Mouse (Mus musculus): ENCODE measurements around the gene Apc2. TPM values are rescaled to one million over a fixed set of nuclear protein-coding genes. Genes with fewer than 3 reads are reported as not detected.
"Not testable (repeated sequence)": the region's sequence is repeated elsewhere in the genome, so short reads cannot be mapped to it uniquely, and the experiment has no call there.

Gene Apc2
- 3.8 and 4.1 TPM in 2 replicates for polyA plus RNA-seq (2012; rRNA removed)

DNA sequence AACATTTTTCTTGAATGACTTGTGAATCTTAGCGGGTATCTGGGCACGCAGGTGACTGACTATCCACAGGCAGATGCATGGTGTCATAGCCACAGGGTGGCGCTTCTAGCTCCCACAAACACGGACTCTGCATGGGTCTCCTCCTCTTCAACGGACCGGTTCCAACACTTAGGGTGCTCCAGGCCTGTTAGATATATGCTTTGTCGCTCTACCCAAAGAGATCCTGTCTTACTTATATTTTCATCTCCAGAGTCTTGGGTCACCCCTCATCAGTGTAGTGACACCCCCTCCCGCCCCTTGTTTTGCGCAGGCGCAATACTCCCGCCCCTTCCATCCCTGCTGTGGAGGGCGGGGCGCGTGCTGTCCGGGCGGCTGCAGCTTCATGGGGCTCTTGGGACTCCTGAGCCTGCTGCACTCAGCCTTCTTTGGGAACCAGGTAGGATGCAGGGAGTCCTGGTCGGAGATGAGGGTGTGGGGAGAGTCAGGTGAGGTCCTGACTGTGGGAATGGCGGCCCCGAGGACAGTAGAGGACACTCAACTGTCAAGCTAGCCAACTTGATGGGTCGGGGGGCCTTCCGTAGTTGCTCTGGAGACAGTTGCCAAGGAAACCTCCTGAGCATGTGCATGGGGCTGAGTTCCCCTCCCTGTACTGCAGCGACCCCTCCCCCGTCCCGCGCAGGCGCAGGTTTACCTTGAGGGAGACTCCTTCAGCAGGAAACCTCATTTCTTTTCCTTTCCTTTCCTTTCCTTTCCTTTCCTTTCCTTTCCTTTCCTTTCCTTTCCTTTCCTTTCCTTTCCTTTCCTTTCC, at the start of gene Apc2:
Apc2 (plus strand) TSS at position 360 of the 808 bp plus-strand sequence.
- H3K4me3 ChIP-seq (replicated peaks; ENCODE audit: extremely low read depth, low read depth, low read length): peak within 1 kb of the TSS; percentile 50
- H3K4me1 ChIP-seq (ENCODE audit: control insufficient read depth, insufficient read depth, low read length): peaks cover 3% of the 10 kb centered on the region; the same call in 1 of the 2 replicates
- no peak for TF ChIP-seq POLR2A (IDR thresholded peaks at IDR 0.05; ENCODE audit: borderline replicate concordance, extremely low read depth, low read depth, low read length)
- TF ChIP-seq CTCF (IDR thresholded peaks at IDR 0.05; ENCODE audit: insufficient read depth, low read length): peak; percentile 79
- peak; percentile 74 for DNase-seq
- 2% methylated on average over 26 of the region's 26 CpGs for WGBS

DNA sequence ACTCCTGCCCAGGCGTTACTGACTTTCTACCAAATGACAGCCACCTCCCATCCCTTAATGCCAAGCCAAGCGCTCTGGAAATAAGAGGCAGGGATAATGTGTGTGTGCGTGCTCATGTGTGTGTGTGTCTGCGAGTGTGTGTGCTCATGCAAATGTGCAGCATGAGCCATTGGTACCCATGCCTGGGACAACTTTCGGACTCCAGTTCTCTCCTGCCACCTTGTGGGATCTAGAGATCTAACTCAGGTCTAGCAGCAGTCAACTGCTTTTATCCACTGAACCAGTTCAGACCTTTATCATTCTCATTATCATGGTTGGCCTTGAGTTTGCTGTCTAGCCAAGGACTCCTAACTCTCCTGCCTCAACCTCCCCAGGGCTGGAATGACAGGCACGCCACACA, 47.9 kb upstream of the Apc2 start:
- Histone ChIP-seq H3K4me3 (replicated peaks; ENCODE audit: extremely low read depth, low read depth, low read length) (no peak overlapping the region), H3K4me1 (ENCODE audit: control insufficient read depth, insufficient read depth, low read length) (peaks cover 4% of the 10 kb centered on the region)
- DNase-seq: no peak
- TF ChIP-seq CTCF (IDR thresholded peaks at IDR 0.05; ENCODE audit: insufficient read depth, low read length) (peak; percentile 24; the same call in 1 of the 2 replicates), POLR2A (IDR thresholded peaks at IDR 0.05; ENCODE audit: borderline replicate concordance, extremely low read depth, low read depth, low read length) (no peak)
- WGBS: 56% methylated on average over 6 of the region's 6 CpGs

DNA sequence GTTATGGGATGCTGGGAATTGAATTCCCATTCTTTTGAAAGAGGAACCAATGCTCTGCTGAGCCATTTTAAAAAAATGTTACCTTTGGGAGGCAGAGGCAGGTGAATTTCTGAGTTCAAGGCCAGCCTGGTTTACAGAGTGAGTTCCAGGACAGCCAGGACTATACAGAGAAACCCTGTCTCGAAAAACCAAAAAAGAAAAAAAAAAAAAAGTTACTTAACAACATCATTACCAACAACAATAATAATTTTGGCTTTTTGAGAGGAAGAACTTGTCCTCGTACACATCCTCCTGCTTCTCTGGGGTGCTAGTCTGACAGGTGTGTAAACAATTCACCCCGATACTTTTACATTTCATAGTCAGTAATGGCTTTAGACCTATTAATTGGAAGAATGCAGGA, 47.3 kb upstream of the Apc2 start:
- H3K4me3 ChIP-seq (replicated peaks; ENCODE audit: extremely low read depth, low read depth, low read length): peak overlapping the region; percentile 87
- DNase-seq; H3K4me1 ChIP-seq (ENCODE audit: control insufficient read depth, insufficient read depth, low read length): not testable (repeated sequence)
- 15% methylated on average over 3 of the region's 3 CpGs for WGBS

DNA sequence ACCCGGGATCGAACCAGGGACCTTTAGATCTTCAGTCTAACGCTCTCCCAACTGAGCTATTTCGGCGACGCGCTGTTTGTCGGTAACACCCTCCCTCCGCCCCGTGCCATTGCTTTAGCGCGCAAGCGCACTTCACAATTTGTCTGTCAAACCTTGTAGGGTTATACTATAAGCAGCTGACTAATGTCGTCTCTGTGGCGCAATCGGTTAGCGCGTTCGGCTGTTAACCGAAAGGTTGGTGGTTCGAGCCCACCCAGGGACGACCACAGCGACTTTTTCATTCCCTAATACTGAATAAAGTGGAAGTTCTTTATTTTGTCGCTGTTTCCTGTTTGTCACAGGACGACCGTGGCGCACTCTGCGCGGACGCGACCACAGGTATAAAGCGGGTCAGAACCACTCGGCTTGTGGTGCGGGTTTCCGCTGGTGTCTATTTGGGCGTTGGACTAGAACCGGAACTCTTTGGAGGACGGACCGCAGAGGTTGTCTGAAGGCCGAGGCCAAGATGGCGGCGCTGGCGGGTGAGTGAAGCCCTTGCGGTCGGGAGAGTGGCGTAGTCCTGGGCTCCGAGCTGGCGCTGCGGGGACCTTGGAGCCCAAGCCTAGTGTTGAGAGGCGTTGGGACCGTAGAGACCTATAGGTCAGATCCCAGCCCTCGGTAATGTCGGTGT, 46.7 kb upstream of the Apc2 start, which contains the start of gene Ndufs7:
Ndufs7 (plus strand) TSS at position 151 of the 670 bp plus-strand sequence.
- Histone ChIP-seq H3K4me3 (replicated peaks; ENCODE audit: extremely low read depth, low read depth, low read length) (peak within 1 kb of the TSS; percentile 87), H3K4me1 (ENCODE audit: control insufficient read depth, insufficient read depth, low read length) (peaks cover 4% of the 10 kb centered on the region)
- under 1% methylated on average over 53 of the region's 53 CpGs for WGBS
- DNase-seq: peak; percentile 95
- TF ChIP-seq CTCF (IDR thresholded peaks at IDR 0.05; ENCODE audit: insufficient read depth, low read length) (no peak), POLR2A (IDR thresholded peaks at IDR 0.05; ENCODE audit: borderline replicate concordance, extremely low read depth, low read depth, low read length) (peak; percentile 93)

DNA sequence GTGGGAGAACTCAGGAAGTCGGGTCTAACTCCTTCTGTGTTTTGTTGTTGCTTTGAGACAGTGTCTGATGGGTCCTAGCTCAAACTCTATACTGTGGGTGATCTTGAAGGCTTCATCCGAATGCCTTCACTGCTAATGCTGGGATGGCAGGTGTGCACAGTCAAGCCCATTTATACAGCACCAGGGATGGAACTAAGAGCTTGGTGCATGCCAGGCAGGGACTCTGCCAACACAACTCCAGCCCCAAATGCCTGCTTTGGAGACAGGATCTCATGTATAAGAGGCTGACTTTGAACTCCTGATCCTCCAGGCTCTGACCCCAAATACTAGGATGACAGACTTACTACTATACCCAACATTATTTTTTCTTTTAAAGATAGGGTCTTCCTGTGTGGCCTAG, 45.7 kb upstream of the Apc2 start:
- 29% methylated on average over 2 of the region's 2 CpGs for WGBS
- DNase-seq: no peak
- peaks cover 4% of the 10 kb centered on the region for H3K4me1 ChIP-seq (ENCODE audit: control insufficient read depth, insufficient read depth, low read length)
- TF ChIP-seq POLR2A (IDR thresholded peaks at IDR 0.05; ENCODE audit: borderline replicate concordance, extremely low read depth, low read depth, low read length) (no peak), CTCF (IDR thresholded peaks at IDR 0.05; ENCODE audit: insufficient read depth, low read length) (no peak)
- H3K4me3 ChIP-seq (replicated peaks; ENCODE audit: extremely low read depth, low read depth, low read length): peak overlapping the region; percentile 87

DNA sequence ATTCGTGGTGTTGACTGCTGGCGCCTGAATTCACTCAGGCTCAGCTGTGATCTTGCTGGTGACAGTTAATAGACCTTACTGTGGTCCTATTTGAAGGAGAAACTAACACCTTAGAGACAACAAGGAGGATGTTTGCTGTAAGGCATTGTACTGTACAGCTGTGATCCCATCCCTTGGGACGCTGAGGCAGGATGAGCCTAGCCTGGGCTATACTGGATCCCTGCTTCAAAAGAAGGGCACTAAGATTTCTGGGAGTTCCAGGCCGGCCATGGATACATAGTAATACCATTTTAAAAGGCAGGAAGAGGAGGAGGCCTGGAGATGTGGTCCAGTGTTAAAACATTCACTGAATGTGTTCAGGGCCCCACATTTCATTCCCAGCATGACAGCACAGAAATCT, 45.2 kb upstream of the Apc2 start:
- peaks cover 4% of the 10 kb centered on the region for H3K4me1 ChIP-seq (ENCODE audit: control insufficient read depth, insufficient read depth, low read length)
- TF ChIP-seq POLR2A (IDR thresholded peaks at IDR 0.05; ENCODE audit: borderline replicate concordance, extremely low read depth, low read depth, low read length) (no peak), CTCF (IDR thresholded peaks at IDR 0.05; ENCODE audit: insufficient read depth, low read length) (no peak)
- no peak for DNase-seq
- no peak overlapping the region for H3K4me3 ChIP-seq (replicated peaks; ENCODE audit: extremely low read depth, low read depth, low read length)
- 80% methylated on average over 4 of the region's 4 CpGs for WGBS

DNA sequence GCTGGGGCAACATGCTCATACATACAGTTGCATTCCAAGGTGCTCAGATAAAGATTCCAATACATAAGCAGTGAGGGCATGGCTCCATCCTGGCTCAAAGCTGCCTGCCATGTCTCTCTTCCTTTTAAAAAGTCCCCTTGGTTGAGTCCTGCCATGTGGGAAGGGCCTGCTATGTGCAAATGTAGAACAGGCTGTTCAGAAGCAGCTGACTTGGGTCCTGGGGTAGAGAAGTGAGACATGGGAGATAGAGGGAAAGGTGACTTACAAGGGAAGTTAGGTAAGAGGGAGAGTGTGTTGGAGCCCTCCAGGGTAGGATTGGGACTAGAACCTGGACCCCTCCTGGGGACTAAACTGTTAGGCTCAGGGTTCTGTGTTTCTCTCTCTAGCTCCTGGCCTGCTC, 43.8 kb upstream of the Apc2 start:
- no peak for DNase-seq
- H3K4me3 ChIP-seq (replicated peaks; ENCODE audit: extremely low read depth, low read depth, low read length): no peak overlapping the region
- TF ChIP-seq POLR2A (IDR thresholded peaks at IDR 0.05; ENCODE audit: borderline replicate concordance, extremely low read depth, low read depth, low read length) (no peak), CTCF (IDR thresholded peaks at IDR 0.05; ENCODE audit: insufficient read depth, low read length) (no peak)
- peaks cover 4% of the 10 kb centered on the region for H3K4me1 ChIP-seq (ENCODE audit: control insufficient read depth, insufficient read depth, low read length)

DNA sequence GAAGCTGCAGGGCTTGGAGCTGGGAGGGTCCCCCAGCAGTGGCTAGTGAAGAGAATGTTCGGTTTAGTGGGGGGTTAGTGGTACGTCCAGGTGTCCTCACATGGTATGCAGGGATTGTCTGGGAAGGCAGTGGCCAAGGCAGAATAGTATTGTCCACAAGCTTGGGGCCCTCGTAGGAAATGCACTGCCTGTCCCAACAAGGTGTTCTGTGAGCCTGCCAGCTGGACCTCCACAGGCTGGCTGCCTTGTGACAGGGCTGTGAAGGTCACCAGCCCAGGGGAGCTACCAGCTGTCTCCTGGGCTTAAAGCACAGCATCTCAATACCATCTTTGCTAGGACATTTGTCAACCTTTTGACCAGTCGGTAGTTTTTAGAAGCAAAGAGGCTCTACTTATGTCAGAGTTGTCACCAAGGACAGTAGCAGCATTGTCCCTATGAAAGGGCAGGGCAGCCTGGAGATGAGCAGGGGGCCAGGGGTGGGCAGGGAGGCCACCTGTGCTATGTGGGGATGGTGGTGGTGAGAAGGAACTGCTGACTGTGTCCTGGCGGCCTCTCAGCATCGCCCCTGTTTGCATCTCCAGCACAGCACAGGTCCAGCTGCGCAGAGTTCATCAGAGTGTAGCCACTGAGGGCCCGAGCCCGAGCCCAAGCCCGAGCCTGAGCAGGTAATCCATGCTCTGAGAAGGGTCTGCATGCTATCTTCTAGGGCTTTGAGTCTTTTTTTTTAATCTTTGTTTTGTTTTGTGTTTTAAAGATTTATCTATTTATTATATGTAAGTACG, 43.1 kb upstream of the Apc2 start:
- Histone ChIP-seq H3K4me1 (ENCODE audit: control insufficient read depth, insufficient read depth, low read length) (peaks cover 4% of the 10 kb centered on the region), H3K4me3 (replicated peaks; ENCODE audit: extremely low read depth, low read depth, low read length) (no peak overlapping the region)
- DNase-seq: no peak
- 91% methylated on average over 11 of the region's 11 CpGs for WGBS
- TF ChIP-seq CTCF (IDR thresholded peaks at IDR 0.05; ENCODE audit: insufficient read depth, low read length): no peak

DNA sequence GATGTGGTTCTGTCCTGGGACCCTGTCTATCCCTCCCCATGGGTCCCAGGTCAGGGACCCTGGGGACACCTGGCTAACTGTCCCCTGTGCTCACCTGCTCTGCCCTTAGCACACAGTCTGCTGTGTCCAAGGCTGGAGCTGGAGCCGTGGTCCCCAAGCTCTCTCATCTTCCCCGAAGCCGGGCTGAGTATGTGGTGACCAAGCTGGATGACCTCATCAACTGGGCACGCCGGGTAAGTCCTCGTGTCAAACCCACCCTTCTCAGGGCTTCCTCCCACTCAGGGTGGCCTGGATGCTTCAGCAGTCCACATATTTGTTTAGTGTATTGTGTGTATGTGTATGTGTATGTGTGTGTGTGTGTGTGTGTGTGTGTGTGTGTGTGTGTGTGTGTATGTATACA, 42.2 kb upstream of the Apc2 start:
- Histone ChIP-seq H3K4me3 (replicated peaks; ENCODE audit: extremely low read depth, low read depth, low read length) (no peak overlapping the region), H3K4me1 (ENCODE audit: control insufficient read depth, insufficient read depth, low read length) (peaks cover 4% of the 10 kb centered on the region)
- WGBS: 65% methylated on average over 6 of the region's 6 CpGs
- TF ChIP-seq CTCF (IDR thresholded peaks at IDR 0.05; ENCODE audit: insufficient read depth, low read length): no peak
- no peak for TF ChIP-seq POLR2A (IDR thresholded peaks at IDR 0.05; ENCODE audit: borderline replicate concordance, extremely low read depth, low read depth, low read length)
- no peak for DNase-seq
